Mouse (Mus musculus): ENCODE results near the gene Lsm10. TPM values are rescaled to one million over a fixed set of nuclear protein-coding genes. Genes with fewer than 3 reads are reported as not detected.

Gene Lsm10
- polyA plus RNA-seq, 1 experiment from 2014 or later, result 60.6 TPM

- H3K36me3 ChIP-seq (ENCODE audit: control insufficient read depth, insufficient read depth), result no peaks in the 10 kb centered on the region
- H3K27me3 ChIP-seq (replicated peaks; ENCODE audit: control insufficient read depth, insufficient read depth, low read length), result no peaks in the 10 kb centered on the region
- H3K9ac ChIP-seq (replicated peaks; ENCODE audit: low read depth, low read length), result peak overlapping the region; percentile 86
- peak overlapping the region; percentile 94 for H3K4me2 ChIP-seq (ENCODE audit: low read length)
- peak; percentile 19; the same call in 1 of the 2 replicates for ATAC-seq
- peaks cover 44% of the 10 kb centered on the region for H3K4me1 ChIP-seq (replicated peaks; ENCODE audit: control insufficient read depth, insufficient read depth, low read length)
- H3K4me3 ChIP-seq (replicated peaks; ENCODE audit: low read length), result peak overlapping the region; percentile 78
- H3K9me3 ChIP-seq (ENCODE audit: control insufficient read depth, low read length), result no peaks in the 10 kb centered on the region
- WGBS, result 3% methylated on average over 34 of the region's 34 CpGs
- H3K27ac ChIP-seq (ENCODE audit: low read length), result peak overlapping the region; percentile 56
Observed at GRCm38 (mm10) chr4:126104261-126105075, 8.0 kb downstream of the Lsm10 start.

DNA sequence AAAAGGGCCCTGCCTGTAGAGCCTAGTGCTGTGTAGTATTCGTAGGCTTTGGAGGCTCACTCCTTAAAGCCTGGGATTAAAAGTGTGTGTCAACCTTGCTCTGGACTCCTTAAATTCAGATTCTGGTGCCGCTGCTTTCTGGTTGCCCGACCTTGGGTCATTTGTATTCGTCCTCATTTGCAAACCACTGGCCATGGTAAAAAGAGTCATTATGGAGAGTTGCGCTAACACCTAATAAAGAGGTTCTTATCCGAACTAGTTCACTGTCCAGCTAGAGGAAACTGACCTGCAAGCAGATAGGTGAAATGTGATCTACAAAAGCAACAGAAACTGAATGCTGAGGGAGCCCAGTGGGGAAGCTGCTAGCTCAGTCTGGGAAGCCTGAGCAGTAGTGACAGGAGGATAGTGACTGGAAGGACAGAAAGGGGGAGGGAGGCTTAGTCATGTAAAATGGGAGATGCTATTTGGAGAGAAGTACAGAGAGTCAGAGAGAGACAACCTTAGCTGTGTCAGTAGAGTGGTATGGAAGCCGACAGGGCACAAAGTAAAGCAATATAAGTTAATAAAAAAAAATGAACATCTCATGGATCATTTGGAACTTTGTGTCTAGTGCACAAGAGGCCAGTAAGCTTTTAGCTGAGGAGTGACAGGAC lies 8.8 kb downstream of the Lsm10 start:
- no peaks in the 10 kb centered on the region for H3K9me3 ChIP-seq (ENCODE audit: control insufficient read depth, low read length)
- H3K4me2 ChIP-seq (ENCODE audit: low read length), result peak overlapping the region; percentile 94
- peaks cover 48% of the 10 kb centered on the region for H3K4me1 ChIP-seq (replicated peaks; ENCODE audit: control insufficient read depth, insufficient read depth, low read length)
- no peak for ATAC-seq
- 51% methylated on average over 7 of the region's 7 CpGs for WGBS
- no peaks in the 10 kb centered on the region for H3K36me3 ChIP-seq (ENCODE audit: control insufficient read depth, insufficient read depth)
- no peak overlapping the region for H3K27ac ChIP-seq (ENCODE audit: low read length)
- peak overlapping the region; percentile 78; the same call in 1 of the 2 replicates for H3K4me3 ChIP-seq (replicated peaks; ENCODE audit: low read length)
- peak overlapping the region; percentile 5; the same call in 1 of the 2 replicates for H3K9ac ChIP-seq (replicated peaks; ENCODE audit: low read depth, low read length)
- no peaks in the 10 kb centered on the region for H3K27me3 ChIP-seq (replicated peaks; ENCODE audit: control insufficient read depth, insufficient read depth, low read length)

- no peak overlapping the region for H3K4me3 ChIP-seq (replicated peaks; ENCODE audit: low read length)
- 27% methylated on average over 8 of the region's 8 CpGs for WGBS
- H3K9ac ChIP-seq (replicated peaks; ENCODE audit: low read depth, low read length), result no peak overlapping the region
- H3K27me3 ChIP-seq (replicated peaks; ENCODE audit: control insufficient read depth, insufficient read depth, low read length), result no peaks in the 10 kb centered on the region
- H3K9me3 ChIP-seq (ENCODE audit: control insufficient read depth, low read length), result no peaks in the 10 kb centered on the region
- H3K4me2 ChIP-seq (ENCODE audit: low read length), result no peak overlapping the region
- H3K4me1 ChIP-seq (replicated peaks; ENCODE audit: control insufficient read depth, insufficient read depth, low read length), result peaks cover 43% of the 10 kb centered on the region
- H3K36me3 ChIP-seq (ENCODE audit: control insufficient read depth, insufficient read depth), result no peaks in the 10 kb centered on the region
- no peak overlapping the region for H3K27ac ChIP-seq (ENCODE audit: low read length)
- ATAC-seq, result no peak
Observed at GRCm38 (mm10) chr4:126108061-126108740, 11.8 kb downstream of the Lsm10 start.

DNA sequence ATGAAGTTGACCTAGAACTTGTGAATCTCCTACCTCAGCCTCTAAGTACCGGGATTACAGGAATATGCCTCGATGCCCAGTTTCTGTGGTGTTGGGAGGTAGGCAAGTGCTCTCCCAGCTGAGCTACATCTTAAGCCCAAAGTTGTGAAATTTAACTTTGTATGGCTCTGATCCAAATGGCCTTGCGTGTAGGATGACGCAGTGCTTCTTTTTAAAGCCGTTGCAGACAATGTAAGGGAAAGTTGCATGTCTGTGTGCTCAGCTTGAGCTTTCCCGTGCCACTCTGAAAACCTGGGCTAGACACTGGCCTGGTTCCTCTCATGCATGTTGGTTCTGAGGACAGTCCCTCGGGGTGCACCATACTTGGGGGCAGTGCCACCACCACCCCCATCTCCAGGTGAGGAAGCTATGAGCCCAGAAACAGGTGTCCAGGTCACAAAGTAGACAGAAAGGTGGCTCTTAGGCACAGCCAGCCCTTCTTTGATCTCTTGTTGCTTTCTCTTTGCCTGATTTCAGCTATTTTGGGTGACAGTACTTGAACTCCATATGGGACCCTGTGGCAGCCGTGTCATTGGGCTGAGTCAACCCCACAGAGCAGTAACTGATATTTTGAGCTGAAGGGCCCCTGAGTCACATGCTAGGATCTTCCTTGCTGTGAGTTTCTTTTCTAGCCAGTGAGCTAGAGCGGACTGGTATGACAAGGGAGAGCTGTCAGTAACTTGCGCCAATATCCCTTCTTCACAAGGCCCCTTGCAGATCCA lies 13.4 kb downstream of the Lsm10 start:
- H3K27ac ChIP-seq (ENCODE audit: low read length), result no peak overlapping the region
- 80% methylated on average over 10 of the region's 10 CpGs for WGBS
- no peak for ATAC-seq
- H3K4me3 ChIP-seq (replicated peaks; ENCODE audit: low read length), result no peak overlapping the region
- no peak overlapping the region for H3K4me2 ChIP-seq (ENCODE audit: low read length)
- no peaks in the 10 kb centered on the region for H3K36me3 ChIP-seq (ENCODE audit: control insufficient read depth, insufficient read depth)
- no peak overlapping the region for H3K9ac ChIP-seq (replicated peaks; ENCODE audit: low read depth, low read length)
- H3K27me3 ChIP-seq (replicated peaks; ENCODE audit: control insufficient read depth, insufficient read depth, low read length), result no peaks in the 10 kb centered on the region
- H3K9me3 ChIP-seq (ENCODE audit: control insufficient read depth, low read length), result no peaks in the 10 kb centered on the region
- peaks cover 37% of the 10 kb centered on the region for H3K4me1 ChIP-seq (replicated peaks; ENCODE audit: control insufficient read depth, insufficient read depth, low read length)

- Histone ChIP-seq H3K4me3 (replicated peaks; ENCODE audit: low read length) (no peak overlapping the region), H3K9me3 (ENCODE audit: control insufficient read depth, low read length) (no peaks in the 10 kb centered on the region), H3K27ac (ENCODE audit: low read length) (peak overlapping the region; percentile 70), H3K4me2 (ENCODE audit: low read length) (no peak overlapping the region; the same call in 1 of the 2 replicates), H3K4me1 (replicated peaks; ENCODE audit: control insufficient read depth, insufficient read depth, low read length) (peaks cover 29% of the 10 kb centered on the region), H3K9ac (replicated peaks; ENCODE audit: low read depth, low read length) (peak overlapping the region; percentile 39), H3K27me3 (replicated peaks; ENCODE audit: control insufficient read depth, insufficient read depth, low read length) (no peaks in the 10 kb centered on the region), H3K36me3 (ENCODE audit: control insufficient read depth, insufficient read depth) (no peaks in the 10 kb centered on the region)
- ATAC-seq, result peak; percentile 55
- 11% methylated on average over 12 of the region's 12 CpGs for WGBS
Observed at GRCm38 (mm10) chr4:126110374-126111152, 14.1 kb downstream of the Lsm10 start.

- Histone ChIP-seq H3K9ac (replicated peaks; ENCODE audit: low read depth, low read length) (peak overlapping the region; percentile 39), H3K9me3 (ENCODE audit: control insufficient read depth, low read length) (no peaks in the 10 kb centered on the region), H3K36me3 (ENCODE audit: control insufficient read depth, insufficient read depth) (no peaks in the 10 kb centered on the region), H3K4me2 (ENCODE audit: low read length) (no peak overlapping the region), H3K4me3 (replicated peaks; ENCODE audit: low read length) (no peak overlapping the region), H3K27ac (ENCODE audit: low read length) (peak overlapping the region; percentile 70), H3K27me3 (replicated peaks; ENCODE audit: control insufficient read depth, insufficient read depth, low read length) (no peaks in the 10 kb centered on the region), H3K4me1 (replicated peaks; ENCODE audit: control insufficient read depth, insufficient read depth, low read length) (peaks cover 24% of the 10 kb centered on the region)
- ATAC-seq, result no peak
- WGBS, result 20% methylated on average over 7 of the region's 7 CpGs
Observed at GRCm38 (mm10) chr4:126111153-126111549, 14.7 kb downstream of the Lsm10 start.

- H3K4me1 ChIP-seq (replicated peaks; ENCODE audit: control insufficient read depth, insufficient read depth, low read length), result peaks cover 20% of the 10 kb centered on the region
- no peak for ATAC-seq
- no peak overlapping the region for H3K4me2 ChIP-seq (ENCODE audit: low read length)
- no peaks in the 10 kb centered on the region for H3K9me3 ChIP-seq (ENCODE audit: control insufficient read depth, low read length)
- no peaks in the 10 kb centered on the region for H3K27me3 ChIP-seq (replicated peaks; ENCODE audit: control insufficient read depth, insufficient read depth, low read length)
- no peaks in the 10 kb centered on the region for H3K36me3 ChIP-seq (ENCODE audit: control insufficient read depth, insufficient read depth)
- no peak overlapping the region for H3K9ac ChIP-seq (replicated peaks; ENCODE audit: low read depth, low read length)
- H3K27ac ChIP-seq (ENCODE audit: low read length), result no peak overlapping the region
- 68% methylated on average over 4 of the region's 4 CpGs for WGBS
- H3K4me3 ChIP-seq (replicated peaks; ENCODE audit: low read length), result no peak overlapping the region
Observed at GRCm38 (mm10) chr4:126113243-126113642, 16.8 kb downstream of the Lsm10 start.

GRCm38 (mm10) chr4:126113943-126114342 lies 17.5 kb downstream of the Lsm10 start:
- Histone ChIP-seq H3K4me1 (replicated peaks; ENCODE audit: control insufficient read depth, insufficient read depth, low read length) (peaks cover 27% of the 10 kb centered on the region), H3K27ac (ENCODE audit: low read length) (no peak overlapping the region), H3K9me3 (ENCODE audit: control insufficient read depth, low read length) (no peaks in the 10 kb centered on the region), H3K4me2 (ENCODE audit: low read length) (no peak overlapping the region), H3K27me3 (replicated peaks; ENCODE audit: control insufficient read depth, insufficient read depth, low read length) (no peaks in the 10 kb centered on the region), H3K9ac (replicated peaks; ENCODE audit: low read depth, low read length) (no peak overlapping the region), H3K4me3 (replicated peaks; ENCODE audit: low read length) (no peak overlapping the region), H3K36me3 (ENCODE audit: control insufficient read depth, insufficient read depth) (no peaks in the 10 kb centered on the region)
- no peak for ATAC-seq
- WGBS, result 20% methylated on average over 6 of the region's 6 CpGs
